8 mouse cellular contexts compared by ENCODE assay signal in genomic region chr19:24556585-24556966, GRCm38 (mm10). TPM values are rescaled to one million over a fixed set of nuclear protein-coding genes. Genes with fewer than 3 reads are reported as not detected.
DNase-seq lines count a peak whose midpoint lies in the region; ATAC-seq and TF ChIP-seq lines count a peak whose summit lies in the region.

No protein-coding gene starts in this region.

- WGBS in limb, embryonic 14.5 days = 2% methylated on average over 12 of the region's 12 CpGs

- no peak for TF ChIP-seq POLR2A in limb, embryonic 14.5 days (IDR thresholded peaks at IDR 0.05; ENCODE audit: borderline replicate concordance, extremely low read depth, insufficient read depth, insufficient read length)

- H3K4me2 ChIP-seq in limb, embryonic 14.5 days (replicated peaks; ENCODE audit: low read depth, low read length, severe bottlenecking) = peak overlapping the region; percentile 95

- no peaks in the 10 kb centered on the region for H3K9me3 ChIP-seq in limb, embryonic 14.5 days (ENCODE audit: control insufficient read depth, low read length)

- H3K4me1 ChIP-seq in limb, embryonic 14.5 days (ENCODE audit: control insufficient read depth, insufficient read depth, low read length) = peaks cover 12% of the 10 kb centered on the region; the same call in 1 of the 2 replicates

- intact Hi-C loops in gastrocnemius, adult 2 months (cut with DNase I) = loop anchor here (10.0 kb wide), 1 partner anchor 402 kb away; no protein-coding TSS in a partner anchor
- intact Hi-C loops in gastrocnemius, postnatal 36 days (cut with DNase I) = no loop called here

- DNase-seq in gastrocnemius, adult 2 months = no peak
- no peak for DNase-seq in gastrocnemius, postnatal 36 days
- DNase-seq in urinary bladder, postnatal 25 days (ENCODE audit: low spot score) = peak; percentile 5
- no peak for DNase-seq in urinary bladder, postnatal 4 days (ENCODE audit: low spot score in 2 of 2)
- no peak for DNase-seq in limb, embryonic 14.5 days (ENCODE audit: low spot score)
- peak; percentile 13 for DNase-seq in splenic B cell, adult 2 months (ENCODE audit: low read depth, low spot score)
- no peak for DNase-seq in spleen, adult 12 weeks (ENCODE audit: low spot score)
- DNase-seq in adrenal gland, postnatal 14 days = no peak

- H3K4me3 ChIP-seq in gastrocnemius, adult 2 months = peak overlapping the region; percentile 89
- peak overlapping the region; percentile 80 for H3K4me3 ChIP-seq in limb, embryonic 14.5 days (replicated peaks; ENCODE audit: low read length)

- peak overlapping the region; percentile 66; the same call in 1 of the 2 replicates for H3K27ac ChIP-seq in gastrocnemius, adult 2 months
- H3K27ac ChIP-seq in limb, embryonic 14.5 days (replicated peaks; ENCODE audit: low read depth, low read length) = no peak overlapping the region

- peak overlapping the region; percentile 75 for H3K9ac ChIP-seq in limb, embryonic 14.5 days (ENCODE audit: low read depth, low read length, severe bottlenecking)

- H3K27me3 ChIP-seq in limb, embryonic 14.5 days (ENCODE audit: control insufficient read depth, insufficient read depth, low read length) = peaks cover 23% of the 10 kb centered on the region; the same call in 1 of the 2 replicates
- no peaks in the 10 kb centered on the region for H3K27me3 ChIP-seq in splenic B cell, adult 2 months (ENCODE audit: control insufficient read depth, insufficient read depth, low read length, poor library complexity, severe bottlenecking)

- ATAC-seq in limb, embryonic 14.5 days (ENCODE audit: low FRiP score, low read depth) = no peak

- no peaks in the 10 kb centered on the region for H3K36me3 ChIP-seq in limb, embryonic 14.5 days (ENCODE audit: control insufficient read depth, insufficient read depth, low read length)
- no peaks in the 10 kb centered on the region; the same call in 1 of the 2 replicates for H3K36me3 ChIP-seq in splenic B cell, adult 2 months (ENCODE audit: control insufficient read depth, insufficient read depth, low read length, poor library complexity, severe bottlenecking)

- no peak for TF ChIP-seq CTCF in gastrocnemius, adult 2 months (IDR thresholded peaks at IDR 0.05)

RNA-seq across cellular contexts. Expression of gene Pip5k1b, which starts 0.9 kb away (rescaled TPM):
- total RNA-seq in gastrocnemius, adult 2 months (2021) = under 1 TPM; 0.23 to 0.53 TPM
- total RNA-seq in gastrocnemius, postnatal 36 days (2021) = under 1 TPM; 0.44 to 0.46 TPM
- polyA plus RNA-seq in limb, embryonic 14.5 days (2012; rRNA removed) = 1.4 and 1.7 TPM in 2 replicates
- 0.57 and 0.83 TPM in 2 replicates for polyA plus RNA-seq in limb, embryonic 14.5 days (2014; fragmentation: Nextera tagmentation; extraction: Ambion mirVana)
- 23.8 and 27.6 TPM in 2 replicates for total RNA-seq in adrenal gland, postnatal 14 days (2021)

Comparison
In these comparisons a context has a peak if more than half of its experiments do, and no peak if none do; other contexts are left out.
1. DNase-seq: peak in urinary bladder, postnatal 25 days (single experiment) and splenic B cell, adult 2 months (single experiment); none in gastrocnemius, adult 2 months (single experiment), gastrocnemius, postnatal 36 days (0 of 2), urinary bladder, postnatal 4 days (0 of 2), limb, embryonic 14.5 days (single experiment), spleen, adult 12 weeks (single experiment) and adrenal gland, postnatal 14 days (single experiment).
2. RNA of gene Pip5k1b, which starts 0.9 kb away (total RNA-seq): 23.8 to 27.6 TPM in adrenal gland, postnatal 14 days; 0.23 to 0.53 TPM in gastrocnemius, adult 2 months and 0.44 to 0.46 TPM in gastrocnemius, postnatal 36 days; every median in the first group is over 10 times any median in the second.